Mouse (Mus musculus): ENCODE measurements around the gene Speg. TPM values are rescaled to one million over a fixed set of nuclear protein-coding genes. Genes with fewer than 3 reads are reported as not detected.
A peak's percentile ranks its signal among the peaks of the same experiment; 100 is the strongest.

The Speg gene
- polyA plus RNA-seq, 1 experiment from 2014 or later: 77.9 TPM

GRCm38 (mm10) chr1:75349275-75349674, 25.8 kb upstream of the Speg start:
- no peaks in the 10 kb centered on the region for H3K27me3 ChIP-seq (ENCODE audit: insufficient read depth, poor library complexity, severe bottlenecking)
- no peaks in the 10 kb centered on the region for H3K9me3 ChIP-seq
- DNase-seq (ENCODE audit: low spot score): no peak
- H3K27ac ChIP-seq: peak overlapping the region; percentile 90
- H3K4me3 ChIP-seq: peak overlapping the region; percentile 1; the same call in 1 of the 2 replicates
- WGBS: 25% methylated on average over 5 of the region's 5 CpGs
- H3K4me1 ChIP-seq: peaks cover 65% of the 10 kb centered on the region
- H3K36me3 ChIP-seq: no peaks in the 10 kb centered on the region

- no peaks in the 10 kb centered on the region for H3K9me3 ChIP-seq
- no peak overlapping the region for H3K4me3 ChIP-seq
- H3K36me3 ChIP-seq: peaks cover 2% of the 10 kb centered on the region
- WGBS: 79% methylated on average over 7 of the region's 7 CpGs
- no peak for DNase-seq (ENCODE audit: low spot score)
- H3K27ac ChIP-seq: no peak overlapping the region; the same call in 1 of the 2 replicates
- H3K4me1 ChIP-seq: peaks cover 52% of the 10 kb centered on the region
- H3K27me3 ChIP-seq (ENCODE audit: insufficient read depth, poor library complexity, severe bottlenecking): peaks cover 23% of the 10 kb centered on the region
These were observed 17.8 kb upstream of the Speg start for GRCm38 (mm10) chr1:75357261-75357660.

- peaks cover 9% of the 10 kb centered on the region for H3K36me3 ChIP-seq
- peaks cover 59% of the 10 kb centered on the region for H3K4me1 ChIP-seq
- DNase-seq (ENCODE audit: low spot score): no peak
- H3K27me3 ChIP-seq (ENCODE audit: insufficient read depth, poor library complexity, severe bottlenecking): peaks cover 23% of the 10 kb centered on the region
- WGBS: 77% methylated on average over 4 of the region's 4 CpGs
- no peaks in the 10 kb centered on the region for H3K9me3 ChIP-seq
- no peak overlapping the region for H3K4me3 ChIP-seq
- peak overlapping the region; percentile 91 for H3K27ac ChIP-seq
These were observed 17.1 kb upstream of the Speg start for GRCm38 (mm10) chr1:75358009-75358408.

GRCm38 (mm10) chr1:75359346-75359745, 15.8 kb upstream of the Speg start:
- no peaks in the 10 kb centered on the region for H3K9me3 ChIP-seq
- peaks cover 23% of the 10 kb centered on the region for H3K36me3 ChIP-seq
- peak overlapping the region; percentile 91 for H3K27ac ChIP-seq
- peaks cover 23% of the 10 kb centered on the region for H3K27me3 ChIP-seq (ENCODE audit: insufficient read depth, poor library complexity, severe bottlenecking)
- H3K4me1 ChIP-seq: peaks cover 57% of the 10 kb centered on the region
- peak overlapping the region; percentile 65 for H3K4me3 ChIP-seq
- 37% methylated on average over 13 of the region's 13 CpGs for WGBS
- no peak for DNase-seq (ENCODE audit: low spot score)

- under 1% methylated on average over 80 of the region's 80 CpGs for WGBS
- Histone ChIP-seq H3K4me3 (peak within 1 kb of the TSS; percentile 65), H3K36me3 (peaks cover 33% of the 10 kb centered on the region), H3K4me1 (peaks cover 64% of the 10 kb centered on the region), H3K9me3 (no peaks in the 10 kb centered on the region), H3K27me3 (ENCODE audit: insufficient read depth, poor library complexity, severe bottlenecking) (peaks cover 23% of the 10 kb centered on the region), H3K27ac (peak within 1 kb of the TSS; percentile 91)
- DNase-seq (ENCODE audit: low spot score): peak; percentile 93
These were observed 14.7 kb upstream of the Speg start, which contains the start of gene Des for GRCm38 (mm10) chr1:75360112-75361031. Gene Des, plus strand, starts transcription at chr1:75360329.

- 36% methylated on average over 4 of the region's 4 CpGs for WGBS
- Histone ChIP-seq H3K36me3 (peaks cover 39% of the 10 kb centered on the region), H3K4me1 (peaks cover 66% of the 10 kb centered on the region), H3K4me3 (peak overlapping the region; percentile 65), H3K27me3 (ENCODE audit: insufficient read depth, poor library complexity, severe bottlenecking) (peaks cover 23% of the 10 kb centered on the region), H3K9me3 (no peaks in the 10 kb centered on the region), H3K27ac (peak overlapping the region; percentile 91)
- no peak for DNase-seq (ENCODE audit: low spot score)
These were observed 14.0 kb upstream of the Speg start for GRCm38 (mm10) chr1:75361123-75361522.

- Histone ChIP-seq H3K9me3 (no peaks in the 10 kb centered on the region), H3K4me1 (peaks cover 66% of the 10 kb centered on the region), H3K27me3 (ENCODE audit: insufficient read depth, poor library complexity, severe bottlenecking) (peaks cover 23% of the 10 kb centered on the region), H3K36me3 (peaks cover 46% of the 10 kb centered on the region), H3K4me3 (peak overlapping the region; percentile 65), H3K27ac (peak overlapping the region; percentile 91)
- 25% methylated on average over 4 of the region's 4 CpGs for WGBS
- peak; percentile 84 for DNase-seq (ENCODE audit: low spot score)
These were observed 13.3 kb upstream of the Speg start for GRCm38 (mm10) chr1:75361750-75362149.

- Histone ChIP-seq H3K9me3 (no peaks in the 10 kb centered on the region), H3K4me3 (0 out of 2 replicates have a peak overlapping the region, but pooled peaks have one; percentile 10), H3K4me1 (peaks cover 72% of the 10 kb centered on the region), H3K36me3 (peaks cover 57% of the 10 kb centered on the region), H3K27ac (no peak overlapping the region), H3K27me3 (ENCODE audit: insufficient read depth, poor library complexity, severe bottlenecking) (peaks cover 20% of the 10 kb centered on the region)
- WGBS: 68% methylated on average over 3 of the region's 3 CpGs
- DNase-seq (ENCODE audit: low spot score): no peak
These were observed 11.2 kb upstream of the Speg start for GRCm38 (mm10) chr1:75363868-75364267.

- H3K4me1 ChIP-seq: peaks cover 71% of the 10 kb centered on the region
- H3K4me3 ChIP-seq: no peak overlapping the region
- peaks cover 13% of the 10 kb centered on the region for H3K27me3 ChIP-seq (ENCODE audit: insufficient read depth, poor library complexity, severe bottlenecking)
- no peak overlapping the region for H3K27ac ChIP-seq
- H3K36me3 ChIP-seq: peaks cover 57% of the 10 kb centered on the region
- WGBS: 84% methylated on average over 14 of the region's 14 CpGs
- H3K9me3 ChIP-seq: no peaks in the 10 kb centered on the region
- DNase-seq (ENCODE audit: low spot score): no peak
These were observed 9.5 kb upstream of the Speg start for GRCm38 (mm10) chr1:75365510-75366137.

GRCm38 (mm10) chr1:75369360-75369983, 5.6 kb upstream of the Speg start:
- H3K4me3 ChIP-seq: peak overlapping the region; percentile 37
- peaks cover 33% of the 10 kb centered on the region for H3K36me3 ChIP-seq
- H3K9me3 ChIP-seq: no peaks in the 10 kb centered on the region
- 31% methylated on average over 25 of the region's 25 CpGs for WGBS
- peaks cover 51% of the 10 kb centered on the region for H3K4me1 ChIP-seq
- H3K27me3 ChIP-seq (ENCODE audit: insufficient read depth, poor library complexity, severe bottlenecking): peaks cover 10% of the 10 kb centered on the region
- peak overlapping the region; percentile 80 for H3K27ac ChIP-seq
- DNase-seq (ENCODE audit: low spot score): no peak

- H3K36me3 ChIP-seq: peaks cover 27% of the 10 kb centered on the region
- peaks cover 53% of the 10 kb centered on the region for H3K4me1 ChIP-seq
- peaks cover 17% of the 10 kb centered on the region for H3K27me3 ChIP-seq (ENCODE audit: insufficient read depth, poor library complexity, severe bottlenecking)
- H3K4me3 ChIP-seq: no peak overlapping the region
- H3K9me3 ChIP-seq: no peaks in the 10 kb centered on the region
- DNase-seq (ENCODE audit: low spot score): peak; percentile 82
- WGBS: 33% methylated on average over 13 of the region's 13 CpGs
- H3K27ac ChIP-seq: peak overlapping the region; percentile 80
These were observed 5.0 kb upstream of the Speg start for GRCm38 (mm10) chr1:75369984-75370660.

- Histone ChIP-seq H3K4me3 (no peak overlapping the region), H3K27ac (peak overlapping the region; percentile 86), H3K4me1 (peaks cover 63% of the 10 kb centered on the region), H3K36me3 (peaks cover 14% of the 10 kb centered on the region), H3K27me3 (ENCODE audit: insufficient read depth, poor library complexity, severe bottlenecking) (peaks cover 28% of the 10 kb centered on the region), H3K9me3 (no peaks in the 10 kb centered on the region)
- no peak for DNase-seq (ENCODE audit: low spot score)
- 52% methylated on average over 13 of the region's 13 CpGs for WGBS
These were observed 3.6 kb upstream of the Speg start for GRCm38 (mm10) chr1:75371317-75372095.

Measured in heart, embryonic 10.5 days (tissue).